Mouse (Mus musculus) embryonic facial prominence, embryonic 10.5 days (tissue): Measurements from ENCODE around the gene Aatk. TPM values are rescaled to one million over a fixed set of nuclear protein-coding genes. Genes with fewer than 3 reads are reported as not detected.

Source experiments
- DNase-seq: peaks from one replicate; pipeline ENCODE4 v3.0.0-alpha.2; 2017; ENCODE audit warnings: low spot score
- H3K27ac ChIP-seq: fragments of 300-500 bp; sonication (generic); replicated peaks from 2 replicates; pipeline ENCODE4 v1.5.1; 2016; ENCODE audit warnings: mild to moderate bottlenecking
- H3K27me3 ChIP-seq: fragments of 300-500 bp; sonication (generic); replicated peaks from 2 replicates; pipeline ENCODE4 v1.6.1; 2016; ENCODE audit warnings: low read depth, mild to moderate bottlenecking; ENCODE audit not compliant: poor library complexity, severe bottlenecking
- H3K36me3 ChIP-seq: fragments of 300-500 bp; sonication (generic); replicated peaks from 2 replicates; pipeline ENCODE4 v1.6.1; 2016; ENCODE audit warnings: mild to moderate bottlenecking, moderate library complexity
- H3K4me1 ChIP-seq: fragments of 300-500 bp; sonication (generic); 2 replicates; pipeline ENCODE4 v1.6.1; 2016
- H3K4me3 ChIP-seq: fragments of 300-500 bp; sonication (generic); 2 replicates; pipeline ENCODE4 v1.5.1; 2016; ENCODE audit warnings: mild to moderate bottlenecking, moderate library complexity
- H3K9me3 ChIP-seq: fragments of 300-500 bp; sonication (generic); 2 replicates; pipeline ENCODE4 v1.6.1; 2016; ENCODE audit warnings: mild to moderate bottlenecking
- WGBS: fragments of 180-500 bp; shearing (Covaris S2); methylation state at CpG from one replicate; pipeline ENCODE4 v1.1.7; 2016; 5-methylcytosine and 5-hydroxymethylcytosine counted together
- polyA plus RNA-seq: library from polyadenylated mRNA; unstranded; fragments of >200 nt; fragmentation: Nextera tagmentation; extraction: Ambion mirVana; gene quantifications from 2 replicates; pipeline ENCODE4 v1.2.1, GENCODE M21; 2016

Aatk gene
- polyA plus RNA-seq, 1 experiment from 2014 or later = 1.6 TPM

GRCm38 (mm10) chr11:120069261-120069660 is 22.3 kb upstream of the Aatk start:
- Histone ChIP-seq H3K4me1 (peaks cover 75% of the 10 kb centered on the region), H3K4me3 (no peak overlapping the region), H3K27me3 (no peaks in the 10 kb centered on the region; the same call in 1 of the 2 replicates), H3K9me3 (no peaks in the 10 kb centered on the region), H3K36me3 (peaks cover 100% of the 10 kb centered on the region), H3K27ac (peak overlapping the region; percentile 41; the same call in 1 of the 2 replicates)
- WGBS = 53% methylated on average over 11 of the region's 11 CpGs
- no peak for DNase-seq

GRCm38 (mm10) chr11:120067834-120068233 is 20.9 kb upstream of the Aatk start:
- WGBS = 51% methylated on average over 17 of the region's 17 CpGs
- Histone ChIP-seq H3K27ac (no peak overlapping the region; the same call in 1 of the 2 replicates), H3K4me1 (peaks cover 74% of the 10 kb centered on the region), H3K4me3 (no peak overlapping the region), H3K36me3 (peaks cover 100% of the 10 kb centered on the region), H3K9me3 (no peaks in the 10 kb centered on the region), H3K27me3 (no peaks in the 10 kb centered on the region; the same call in 1 of the 2 replicates)
- peak; percentile 50 for DNase-seq

GRCm38 (mm10) chr11:120065291-120065690 is 18.3 kb upstream of the Aatk start:
- Histone ChIP-seq H3K4me1 (peaks cover 59% of the 10 kb centered on the region), H3K9me3 (no peaks in the 10 kb centered on the region), H3K27me3 (no peaks in the 10 kb centered on the region), H3K36me3 (peaks cover 78% of the 10 kb centered on the region), H3K27ac (peak overlapping the region; percentile 15; the same call in 1 of the 2 replicates), H3K4me3 (0 out of 2 replicates have a peak overlapping the region, but pooled peaks have one; percentile 4)
- WGBS = 33% methylated on average over 10 of the region's 10 CpGs
- peak; percentile 63 for DNase-seq

- Histone ChIP-seq H3K4me3 (no peak overlapping the region), H3K36me3 (peaks cover 71% of the 10 kb centered on the region), H3K9me3 (no peaks in the 10 kb centered on the region), H3K4me1 (peaks cover 56% of the 10 kb centered on the region), H3K27me3 (no peaks in the 10 kb centered on the region), H3K27ac (no peak overlapping the region)
- WGBS = 92% methylated on average over 11 of the region's 11 CpGs
- DNase-seq = no peak
Observed at GRCm38 (mm10) chr11:120064668-120065040, 17.7 kb upstream of the Aatk start.

GRCm38 (mm10) chr11:120064006-120064667 is 17.2 kb upstream of the Aatk start:
- DNase-seq = no peak
- H3K4me3 ChIP-seq = no peak overlapping the region
- WGBS = 90% methylated on average over 13 of the region's 13 CpGs
- no peaks in the 10 kb centered on the region for H3K9me3 ChIP-seq
- H3K27me3 ChIP-seq = no peaks in the 10 kb centered on the region
- H3K27ac ChIP-seq = no peak overlapping the region
- peaks cover 66% of the 10 kb centered on the region for H3K36me3 ChIP-seq
- H3K4me1 ChIP-seq = peaks cover 51% of the 10 kb centered on the region

GRCm38 (mm10) chr11:120063326-120063725 is 16.4 kb upstream of the Aatk start:
- H3K4me3 ChIP-seq = no peak overlapping the region
- no peak for DNase-seq
- no peak overlapping the region for H3K27ac ChIP-seq
- H3K36me3 ChIP-seq = peaks cover 58% of the 10 kb centered on the region
- 87% methylated on average over 5 of the region's 5 CpGs for WGBS
- peaks cover 43% of the 10 kb centered on the region for H3K4me1 ChIP-seq
- no peaks in the 10 kb centered on the region for H3K27me3 ChIP-seq
- H3K9me3 ChIP-seq = no peaks in the 10 kb centered on the region

- Histone ChIP-seq H3K4me1 (peaks cover 16% of the 10 kb centered on the region), H3K27me3 (no peaks in the 10 kb centered on the region), H3K4me3 (no peak overlapping the region), H3K36me3 (peaks cover 31% of the 10 kb centered on the region), H3K9me3 (no peaks in the 10 kb centered on the region), H3K27ac (no peak overlapping the region)
- no peak for DNase-seq
- 89% methylated on average over 8 of the region's 8 CpGs for WGBS
Observed at GRCm38 (mm10) chr11:120060634-120061033, 13.7 kb upstream of the Aatk start.

GRCm38 (mm10) chr11:120055953-120056732 is 9.2 kb upstream of the Aatk start:
- DNase-seq = no peak
- 87% methylated on average over 12 of the region's 12 CpGs for WGBS
- peaks cover 21% of the 10 kb centered on the region for H3K4me1 ChIP-seq
- no peak overlapping the region for H3K4me3 ChIP-seq
- H3K9me3 ChIP-seq = no peaks in the 10 kb centered on the region
- no peak overlapping the region for H3K27ac ChIP-seq
- no peaks in the 10 kb centered on the region for H3K36me3 ChIP-seq
- H3K27me3 ChIP-seq = peaks cover 6% of the 10 kb centered on the region; the same call in 1 of the 2 replicates

- 85% methylated on average over 4 of the region's 4 CpGs for WGBS
- peaks cover 21% of the 10 kb centered on the region for H3K4me1 ChIP-seq
- DNase-seq = no peak
Observed at GRCm38 (mm10) chr11:120053846-120054245, 6.9 kb upstream of the Aatk start.

GRCm38 (mm10) chr11:120052274-120052673 is 5.3 kb upstream of the Aatk start:
- 80% methylated on average over 9 of the region's 9 CpGs for WGBS
- no peak for DNase-seq
- H3K9me3 ChIP-seq = no peaks in the 10 kb centered on the region
- H3K27me3 ChIP-seq = peaks cover 41% of the 10 kb centered on the region
- no peak overlapping the region for H3K4me3 ChIP-seq
- H3K36me3 ChIP-seq = no peaks in the 10 kb centered on the region
- H3K27ac ChIP-seq = no peak overlapping the region
- H3K4me1 ChIP-seq = peaks cover 36% of the 10 kb centered on the region

More at GRCm38 (mm10) chr11:120053846-120054245, 6.9 kb upstream of the Aatk start:
- Histone ChIP-seq H3K9me3 (no peaks in the 10 kb centered on the region), H3K27ac (no peak overlapping the region), H3K36me3 (no peaks in the 10 kb centered on the region), H3K4me3 (no peak overlapping the region), H3K27me3 (peaks cover 26% of the 10 kb centered on the region)

GRCm38 (mm10) chr11:120051124-120051811 is 4.3 kb upstream of the Aatk start:
- no peaks in the 10 kb centered on the region for H3K9me3 ChIP-seq
- peak overlapping the region; percentile 40 for H3K27ac ChIP-seq
- H3K4me3 ChIP-seq = no peak overlapping the region
- H3K36me3 ChIP-seq = no peaks in the 10 kb centered on the region
- peaks cover 51% of the 10 kb centered on the region for H3K27me3 ChIP-seq
- no peak for DNase-seq
- 54% methylated on average over 14 of the region's 14 CpGs for WGBS
- peaks cover 46% of the 10 kb centered on the region for H3K4me1 ChIP-seq

- Histone ChIP-seq H3K9me3 (no peaks in the 10 kb centered on the region), H3K36me3 (no peaks in the 10 kb centered on the region), H3K27ac (no peak overlapping the region), H3K4me3 (no peak overlapping the region), H3K4me1 (peaks cover 59% of the 10 kb centered on the region), H3K27me3 (peaks cover 73% of the 10 kb centered on the region)
- DNase-seq = no peak
- 75% methylated on average over 8 of the region's 8 CpGs for WGBS
Observed at GRCm38 (mm10) chr11:120049067-120049466, 2.1 kb upstream of the Aatk start.
